In genomic region chr7:45640191-45640957, GRCm38 (mm10) we compare ENCODE assay signal across 13 mouse cellular contexts. TPM values are rescaled to one million over a fixed set of nuclear protein-coding genes. Genes with fewer than 3 reads are reported as not detected.
DNase-seq lines count a peak whose midpoint lies in the region; ATAC-seq and TF ChIP-seq lines count a peak whose summit lies in the region.
"Had no signal": no experiment of that assay in that cellular context is flagged by ENCODE, and none has a peak within 500 bp of the region (broad histone marks: within the 10 kb centered on the region; RNA-seq: fewer than 3 reads in every experiment).

No protein-coding gene starts in this region.

- 0 out of 2 replicates have a peak overlapping the region, but pooled peaks have one; percentile 17 for H3K9ac ChIP-seq in heart, embryonic 13.5 days
- H3K9ac ChIP-seq in heart, embryonic 11.5 days (ENCODE audit: low read depth, low read length): no peak overlapping the region
- no peak overlapping the region for H3K9ac ChIP-seq in lung, postnatal 0 days (replicated peaks; ENCODE audit: low read depth)
- no peak overlapping the region for H3K9ac ChIP-seq in stomach, postnatal 0 days (ENCODE audit: low read length)

- ATAC-seq in heart, embryonic 13.5 days (ENCODE audit: extremely low read depth, insufficient number of reproducible peaks, low FRiP score, low TSS enrichment): no peak
- no peak for ATAC-seq in heart, embryonic 11.5 days (replicated peaks; ENCODE audit: insufficient number of reproducible peaks, low FRiP score, low TSS enrichment)
- ATAC-seq in lung, postnatal 0 days: no peak
- ATAC-seq in stomach, postnatal 0 days (ENCODE audit: low FRiP score, low TSS enrichment): no peak
- ATAC-seq in megakaryocyte-erythroid progenitor cell, adult 5-6 weeks (replicated peaks; ENCODE audit: low FRiP score, low TSS enrichment, poor library complexity, severe bottlenecking): no peak

- peaks cover 15% of the 10 kb centered on the region for H3K36me3 ChIP-seq in heart, embryonic 13.5 days
- H3K36me3 ChIP-seq in heart, embryonic 11.5 days (ENCODE audit: control insufficient read depth, insufficient read depth, low read length): 0 out of 2 replicates have a peak, but pooled peaks cover 5% of the 10 kb centered on the region
- H3K36me3 ChIP-seq in lung, postnatal 0 days (ENCODE audit: insufficient read depth, low read length): no peaks in the 10 kb centered on the region
- H3K36me3 ChIP-seq in stomach, postnatal 0 days (ENCODE audit: control insufficient read depth, insufficient read depth, low read length): 0 out of 2 replicates have a peak, but pooled peaks cover 2% of the 10 kb centered on the region
- H3K36me3 ChIP-seq: G1E had no signal

- no peak overlapping the region for H3K4me2 ChIP-seq in heart, embryonic 13.5 days
- no peak overlapping the region; the same call in 1 of the 2 replicates for H3K4me2 ChIP-seq in heart, embryonic 11.5 days
- H3K4me2 ChIP-seq in lung, postnatal 0 days (replicated peaks; ENCODE audit: low read depth, low read length): no peak overlapping the region
- H3K4me2 ChIP-seq in stomach, postnatal 0 days (replicated peaks; ENCODE audit: low read depth): no peak overlapping the region

- H3K27ac ChIP-seq in heart, embryonic 13.5 days (replicated peaks): peak overlapping the region; percentile 22; the same call in 1 of the 2 replicates
- H3K27ac ChIP-seq in heart, embryonic 11.5 days (ENCODE audit: low read depth, low read length): no peak overlapping the region
- peak overlapping the region; percentile 38; the same call in 1 of the 2 replicates for H3K27ac ChIP-seq in lung, postnatal 0 days (ENCODE audit: low read length)
- 0 out of 2 replicates have a peak overlapping the region, but pooled peaks have one; percentile 13 for H3K27ac ChIP-seq in stomach, postnatal 0 days (replicated peaks)

- WGBS in heart, embryonic 13.5 days: 72% methylated on average over 19 of the region's 19 CpGs
- 73% methylated on average over 19 of the region's 19 CpGs for WGBS in heart, embryonic 11.5 days (ENCODE audit: insufficient replicate concordance)
- WGBS in lung, postnatal 0 days: 73% methylated on average over 19 of the region's 19 CpGs
- 79% methylated on average over 19 of the region's 19 CpGs for WGBS in stomach, postnatal 0 days

- no peaks in the 10 kb centered on the region for H3K9me3 ChIP-seq in heart, embryonic 13.5 days
- H3K9me3 ChIP-seq in heart, embryonic 11.5 days (replicated peaks; ENCODE audit: control insufficient read depth, low read length): no peaks in the 10 kb centered on the region
- H3K9me3 ChIP-seq in lung, postnatal 0 days (ENCODE audit: low read length): no peaks in the 10 kb centered on the region
- H3K9me3 ChIP-seq in stomach, postnatal 0 days (ENCODE audit: control insufficient read depth, low read length): no peaks in the 10 kb centered on the region
- H3K9me3 ChIP-seq: G1E had no signal

- DNase-seq in adrenal gland, postnatal 14 days: peak; percentile 48
- DNase-seq in adrenal gland, postnatal 25 days: no peak
- no peak for DNase-seq in lung, postnatal 0 days (ENCODE audit: low spot score)
- no peak for DNase-seq in lung, postnatal 10 days
- DNase-seq in stomach, postnatal 0 days (ENCODE audit: low spot score): no peak
- DNase-seq: lung, postnatal 36 days; thymus, postnatal 36 days had no signal

- no peaks in the 10 kb centered on the region; the same call in 1 of the 2 replicates for H3K27me3 ChIP-seq in heart, embryonic 13.5 days (replicated peaks)
- no peaks in the 10 kb centered on the region; the same call in 1 of the 2 replicates for H3K27me3 ChIP-seq in heart, embryonic 11.5 days (ENCODE audit: control insufficient read depth, insufficient read depth, low read length)
- no peaks in the 10 kb centered on the region for H3K27me3 ChIP-seq in lung, postnatal 0 days (replicated peaks; ENCODE audit: insufficient read depth, low read length)
- H3K27me3 ChIP-seq in stomach, postnatal 0 days (ENCODE audit: control insufficient read depth, insufficient read depth, low read length): no peaks in the 10 kb centered on the region

- H3K4me1 ChIP-seq in heart, embryonic 13.5 days: peaks cover 73% of the 10 kb centered on the region
- peaks cover 36% of the 10 kb centered on the region for H3K4me1 ChIP-seq in heart, embryonic 11.5 days (ENCODE audit: control insufficient read depth, insufficient read depth, low read length)
- H3K4me1 ChIP-seq in lung, postnatal 0 days (ENCODE audit: insufficient read depth, low read depth, low read length): peaks cover 39% of the 10 kb centered on the region
- peaks cover 21% of the 10 kb centered on the region for H3K4me1 ChIP-seq in stomach, postnatal 0 days (replicated peaks; ENCODE audit: control insufficient read depth, insufficient read depth)

- TF ChIP-seq EP300 in lung, postnatal 0 days (IDR thresholded peaks at IDR 0.05): no peak
- no peak for TF ChIP-seq EP300 in stomach, postnatal 0 days (optimal IDR thresholded peaks at IDR 0.05)

- no peak overlapping the region for H3K4me3 ChIP-seq in heart, embryonic 13.5 days
- no peak overlapping the region for H3K4me3 ChIP-seq in heart, embryonic 11.5 days (ENCODE audit: low read depth, low read length)
- no peak overlapping the region for H3K4me3 ChIP-seq in lung, postnatal 0 days (ENCODE audit: low read depth, low read length)
- H3K4me3 ChIP-seq in stomach, postnatal 0 days (ENCODE audit: low read depth, low read length): no peak overlapping the region

- TF ChIP-seq CTCF in lung, postnatal 0 days (IDR thresholded peaks at IDR 0.05): no peak
- no peak for TF ChIP-seq CTCF in stomach, postnatal 0 days (IDR thresholded peaks at IDR 0.05; ENCODE audit: low read depth)

RNA-seq across cellular contexts. Expression of gene Mamstr, which starts 0.6 kb away (rescaled TPM):
- 4.9 and 8.5 TPM in 2 replicates for total RNA-seq in adrenal gland, postnatal 14 days (2021)
- total RNA-seq in adrenal gland, postnatal 25 days (2021): 3.5 and 4.3 TPM in 2 replicates
- polyA plus RNA-seq in heart, embryonic 13.5 days (2015; fragmentation: Nextera tagmentation; extraction: Ambion mirVana): 3.3 and 5.0 TPM in 2 replicates
- 3.4 and 4.0 TPM in 2 replicates for polyA plus RNA-seq in heart, embryonic 11.5 days (2014; fragmentation: Nextera tagmentation; extraction: Ambion mirVana)
- polyA plus RNA-seq in lung, postnatal 0 days (2015; fragmentation: Nextera tagmentation; extraction: Ambion mirVana): 4.0 and 4.8 TPM in 2 replicates
- 4.6 and 5.5 TPM in 2 replicates for polyA plus RNA-seq in stomach, postnatal 0 days (2015; fragmentation: Nextera tagmentation; extraction: Ambion mirVana)
- not detected in 2 replicates for total RNA-seq in megakaryocyte-erythroid progenitor cell, adult 5-6 weeks (2014; fragmentation: Nextera tagmentation)
- total RNA-seq in megakaryocyte-erythroid progenitor cell, adult 5-6 weeks (2017): not detected in 2 replicates
- total RNA-seq: G1E had no signal
- polyA plus RNA-seq: G1E had no signal

RNA-seq across cellular contexts. Expression of gene Rasip1, which starts 13.1 kb away (rescaled TPM):
- 33.0 and 35.4 TPM in 2 replicates for total RNA-seq in adrenal gland, postnatal 14 days (2021)
- 21.3 and 23.3 TPM in 2 replicates for total RNA-seq in adrenal gland, postnatal 25 days (2021)
- 17.1 and 18.9 TPM in 2 replicates for polyA plus RNA-seq in heart, embryonic 13.5 days (2015; fragmentation: Nextera tagmentation; extraction: Ambion mirVana)
- polyA plus RNA-seq in heart, embryonic 11.5 days (2014; fragmentation: Nextera tagmentation; extraction: Ambion mirVana): 13.9 and 14.5 TPM in 2 replicates
- polyA plus RNA-seq in lung, postnatal 0 days (2015; fragmentation: Nextera tagmentation; extraction: Ambion mirVana): 43.3 and 49.0 TPM in 2 replicates
- polyA plus RNA-seq in stomach, postnatal 0 days (2015; fragmentation: Nextera tagmentation; extraction: Ambion mirVana): 5.4 and 6.3 TPM in 2 replicates
- not detected in 2 replicates for total RNA-seq in megakaryocyte-erythroid progenitor cell, adult 5-6 weeks (2014; fragmentation: Nextera tagmentation)
- total RNA-seq in megakaryocyte-erythroid progenitor cell, adult 5-6 weeks (2017): not detected in 2 replicates

RNA-seq across cellular contexts. Expression of gene Izumo1, which starts 18.8 kb away (rescaled TPM):
- 0.56 and 0.82 TPM in 2 replicates for total RNA-seq in adrenal gland, postnatal 14 days (2021)
- total RNA-seq in adrenal gland, postnatal 25 days (2021): 0.36 TPM in 1 of 2 replicates, not detected in the other
- polyA plus RNA-seq in heart, embryonic 13.5 days (2015; fragmentation: Nextera tagmentation; extraction: Ambion mirVana): 0.11 and 0.19 TPM in 2 replicates
- 0.34 and 0.35 TPM in 2 replicates for polyA plus RNA-seq in heart, embryonic 11.5 days (2014; fragmentation: Nextera tagmentation; extraction: Ambion mirVana)
- polyA plus RNA-seq in lung, postnatal 0 days (2015; fragmentation: Nextera tagmentation; extraction: Ambion mirVana): 0.19 and 0.32 TPM in 2 replicates
- 0.08 TPM in 2 replicates for polyA plus RNA-seq in stomach, postnatal 0 days (2015; fragmentation: Nextera tagmentation; extraction: Ambion mirVana)
- not detected in 2 replicates for total RNA-seq in megakaryocyte-erythroid progenitor cell, adult 5-6 weeks (2014; fragmentation: Nextera tagmentation)
- not detected in 2 replicates for total RNA-seq in megakaryocyte-erythroid progenitor cell, adult 5-6 weeks (2017)
- total RNA-seq: left cerebral cortex, postnatal 10 days had no signal
- polyA plus RNA-seq: forebrain, embryonic 11.5 days had no signal

RNA-seq across cellular contexts. Expression of gene Fut1, which starts 23.3 kb away (rescaled TPM):
- total RNA-seq in adrenal gland, postnatal 14 days (2021): 0.11 TPM in 1 of 2 replicates, not detected in the other
- not detected in 2 replicates for total RNA-seq in adrenal gland, postnatal 25 days (2021)
- polyA plus RNA-seq in heart, embryonic 13.5 days (2015; fragmentation: Nextera tagmentation; extraction: Ambion mirVana): not detected in 2 replicates
- polyA plus RNA-seq in heart, embryonic 11.5 days (2014; fragmentation: Nextera tagmentation; extraction: Ambion mirVana): not detected in 2 replicates
- 0.13 and 0.18 TPM in 2 replicates for polyA plus RNA-seq in lung, postnatal 0 days (2015; fragmentation: Nextera tagmentation; extraction: Ambion mirVana)
- polyA plus RNA-seq in stomach, postnatal 0 days (2015; fragmentation: Nextera tagmentation; extraction: Ambion mirVana): 1.8 and 2.3 TPM in 2 replicates
- not detected in 2 replicates for total RNA-seq in megakaryocyte-erythroid progenitor cell, adult 5-6 weeks (2014; fragmentation: Nextera tagmentation)
- not detected in 2 replicates for total RNA-seq in megakaryocyte-erythroid progenitor cell, adult 5-6 weeks (2017)
- polyA plus RNA-seq: forebrain, embryonic 11.5 days; G1E had no signal

RNA-seq across cellular contexts. Expression of gene Fgf21, which starts 25.1 kb away (rescaled TPM):
- total RNA-seq in adrenal gland, postnatal 14 days (2021): 0.37 TPM in 1 of 2 replicates, not detected in the other
- not detected in 2 replicates for total RNA-seq in adrenal gland, postnatal 25 days (2021)
- polyA plus RNA-seq in heart, embryonic 13.5 days (2015; fragmentation: Nextera tagmentation; extraction: Ambion mirVana): not detected in 2 replicates
- polyA plus RNA-seq in heart, embryonic 11.5 days (2014; fragmentation: Nextera tagmentation; extraction: Ambion mirVana): not detected in 2 replicates
- polyA plus RNA-seq in lung, postnatal 0 days (2015; fragmentation: Nextera tagmentation; extraction: Ambion mirVana): not detected in 2 replicates
- 0.69 and 0.90 TPM in 2 replicates for polyA plus RNA-seq in stomach, postnatal 0 days (2015; fragmentation: Nextera tagmentation; extraction: Ambion mirVana)
- not detected in 2 replicates for total RNA-seq in megakaryocyte-erythroid progenitor cell, adult 5-6 weeks (2014; fragmentation: Nextera tagmentation)
- total RNA-seq in megakaryocyte-erythroid progenitor cell, adult 5-6 weeks (2017): not detected in 2 replicates
- total RNA-seq: left cerebral cortex, postnatal 10 days had no signal
- polyA plus RNA-seq: forebrain, embryonic 11.5 days; G1E had no signal
